Mouse (Mus musculus): ENCODE data around the gene Gramd1a.

- TF ChIP-seq POLR2A (IDR thresholded peaks at IDR 0.05; ENCODE audit: low read depth, low read length) (peak; percentile 71), CTCF (IDR thresholded peaks at IDR 0.05; ENCODE audit: extremely low read depth, insufficient read depth, insufficient read length, insufficient replicate concordance) (no peak)
These were observed 5.0 kb downstream of the Gramd1a start for GRCm38 (mm10) chr7:31150566-31151300.
